Mouse (Mus musculus): ENCODE measurements around the gene Gigyf1.

GRCm38 (mm10) chr5:137570181-137570580 is 51.8 kb downstream of the Gigyf1 start:
- TF ChIP-seq CTCF (IDR thresholded peaks at IDR 0.05; ENCODE audit: control insufficient read depth, insufficient read depth, low read length) (no peak), POLR2A (IDR thresholded peaks at IDR 0.05; ENCODE audit: borderline replicate concordance, control insufficient read depth, low read depth, low read length) (no peak)
